Mouse (Mus musculus) hindbrain, postnatal 0 days (tissue): ENCODE measurements at regions not wholly inside any gene's neighbourhood (a gene's known extent, or its start where the extent isn't known, plus 50 kb on each side); places are given as distances from the start of the nearest gene placed in this dataset.

Source experiments
- ATAC-seq: fragments of 200-750 bp; cut with Nextera tagmentation; 2 replicates; pipeline ENCODE4 v1.8.0; 2017; ENCODE audit warnings: mild to moderate bottlenecking, moderate TSS enrichment, moderate library complexity
- DNase-seq: peaks from one replicate; pipeline ENCODE4 v3.0.0-alpha.2; 2015; ENCODE audit warnings: low spot score
- H3K27ac ChIP-seq: fragments of 300-500 bp; sonication (generic); 2 replicates; pipeline ENCODE4 v1.5.1; 2014; ENCODE audit warnings: mild to moderate bottlenecking
- H3K27me3 ChIP-seq: fragments of 300-500 bp; sonication (generic); 2 replicates; pipeline ENCODE4 v1.6.1; 2014; ENCODE audit warnings: low read length, mixed read lengths; ENCODE audit not compliant: insufficient read depth
- H3K36me3 ChIP-seq: fragments of 300-500 bp; sonication (generic); 2 replicates; pipeline ENCODE4 v1.6.1; 2014; ENCODE audit warnings: low read length, mixed read lengths; ENCODE audit not compliant: insufficient read depth
- H3K4me1 ChIP-seq: fragments of 300-500 bp; sonication (generic); 2 replicates; pipeline ENCODE4 v1.6.1; 2014; ENCODE audit warnings: antibody characterized with exemption, low read length, mixed read lengths; ENCODE audit not compliant: insufficient read depth
- H3K4me2 ChIP-seq: fragments of 300-500 bp; sonication (generic); 2 replicates; pipeline ENCODE4 v1.6.1; 2014; ENCODE audit warnings: low read depth, mild to moderate bottlenecking, low read length, moderate library complexity, mixed read lengths
- H3K4me3 ChIP-seq: fragments of 300-500 bp; sonication (generic); 2 replicates; pipeline ENCODE4 v1.5.1; 2014; ENCODE audit warnings: low read length
- H3K9ac ChIP-seq: fragments of 300-500 bp; sonication (generic); replicated peaks from 2 replicates; pipeline ENCODE4 v1.6.1; 2014; ENCODE audit warnings: mild to moderate bottlenecking, low read length, moderate library complexity, mixed read lengths
- H3K9me3 ChIP-seq: fragments of 300-500 bp; sonication (generic); 2 replicates; pipeline ENCODE4 v1.6.1; 2016; ENCODE audit warnings: low read length, mixed read lengths
- CTCF ChIP-seq: IDR thresholded peaks from 2 replicates; pipeline ENCODE4 v1.5.1; 2016; ENCODE audit warnings: antibody characterized with exemption, control low read depth, low read depth
- WGBS: fragments of 180-500 bp; shearing (Covaris S2); extraction: QIAGEN DNeasy Blood & Tissue Kit; methylation state at CpG from one replicate; pipeline ENCODE4 v1.1.7; 2014; 5-methylcytosine and 5-hydroxymethylcytosine counted together

GRCm38 (mm10) chr14:120120261-120120660 is 78.0 kb upstream of the Oxgr1 start:
- Histone ChIP-seq H3K9ac (no peak overlapping the region), H3K4me3 (no peak overlapping the region), H3K9me3 (0 out of 2 replicates have a peak, but pooled peaks cover under 1% of the 10 kb centered on the region), H3K4me1 (no peaks in the 10 kb centered on the region), H3K27me3 (no peaks in the 10 kb centered on the region), H3K27ac (no peak overlapping the region), H3K4me2 (no peak overlapping the region), H3K36me3 (no peaks in the 10 kb centered on the region)
- no peak for ATAC-seq
- TF ChIP-seq CTCF, result no peak
- WGBS, result 88% methylated on average over 5 of the region's 5 CpGs
- no peak for DNase-seq

GRCm38 (mm10) chr14:120125315-120125714 is 83.1 kb upstream of the Oxgr1 start:
- H3K36me3 ChIP-seq, result no peaks in the 10 kb centered on the region
- 0 out of 2 replicates have a peak, but pooled peaks cover 3% of the 10 kb centered on the region for H3K9me3 ChIP-seq
- ATAC-seq, result no peak
- no peak for DNase-seq
- no peak overlapping the region for H3K27ac ChIP-seq
- 95% methylated on average over 5 of the region's 5 CpGs for WGBS
- H3K4me1 ChIP-seq, result no peaks in the 10 kb centered on the region
- TF ChIP-seq CTCF, result no peak
- no peak overlapping the region for H3K9ac ChIP-seq
- H3K27me3 ChIP-seq, result no peaks in the 10 kb centered on the region
- H3K4me3 ChIP-seq, result no peak overlapping the region
- H3K4me2 ChIP-seq, result no peak overlapping the region

- TF ChIP-seq CTCF, result no peak
- H3K27ac ChIP-seq, result no peak overlapping the region
- H3K4me1 ChIP-seq, result no peaks in the 10 kb centered on the region
- ATAC-seq, result no peak
- H3K27me3 ChIP-seq, result no peaks in the 10 kb centered on the region
- DNase-seq, result no peak
- no peak overlapping the region for H3K4me2 ChIP-seq
- no peak overlapping the region for H3K4me3 ChIP-seq
- H3K9ac ChIP-seq, result no peak overlapping the region
- H3K9me3 ChIP-seq, result 0 out of 2 replicates have a peak, but pooled peaks cover 3% of the 10 kb centered on the region
- WGBS, result 84% methylated on average over 5 of the region's 5 CpGs
- no peaks in the 10 kb centered on the region for H3K36me3 ChIP-seq
Observed at GRCm38 (mm10) chr14:120127481-120127880, 85.2 kb upstream of the Oxgr1 start.

- Histone ChIP-seq H3K27ac (no peak overlapping the region), H3K4me1 (no peaks in the 10 kb centered on the region), H3K9me3 (no peaks in the 10 kb centered on the region), H3K9ac (no peak overlapping the region), H3K36me3 (no peaks in the 10 kb centered on the region), H3K4me3 (no peak overlapping the region), H3K4me2 (no peak overlapping the region), H3K27me3 (no peaks in the 10 kb centered on the region)
- TF ChIP-seq CTCF, result no peak
- DNase-seq (no peak), ATAC-seq (no peak)
- 82% methylated on average over 6 of the region's 6 CpGs for WGBS
Observed at GRCm38 (mm10) chr14:120134346-120135008, 92.2 kb upstream of the Oxgr1 start.

- ATAC-seq, result no peak
- no peaks in the 10 kb centered on the region for H3K27me3 ChIP-seq
- no peaks in the 10 kb centered on the region for H3K4me1 ChIP-seq
- H3K36me3 ChIP-seq, result no peaks in the 10 kb centered on the region
- no peak overlapping the region for H3K4me2 ChIP-seq
- TF ChIP-seq CTCF, result no peak
- WGBS, result 62% methylated on average over 5 of the region's 5 CpGs
- no peak overlapping the region for H3K9ac ChIP-seq
- no peak overlapping the region for H3K27ac ChIP-seq
- H3K9me3 ChIP-seq, result no peaks in the 10 kb centered on the region
- no peak for DNase-seq
- H3K4me3 ChIP-seq, result no peak overlapping the region
Observed at GRCm38 (mm10) chr14:120135198-120135597, 93.0 kb upstream of the Oxgr1 start.

GRCm38 (mm10) chr14:120136736-120137135 is 94.5 kb upstream of the Oxgr1 start:
- H3K4me2 ChIP-seq, result no peak overlapping the region
- no peaks in the 10 kb centered on the region for H3K27me3 ChIP-seq
- ATAC-seq, result no peak
- H3K4me3 ChIP-seq, result no peak overlapping the region
- H3K4me1 ChIP-seq, result no peaks in the 10 kb centered on the region
- H3K9me3 ChIP-seq, result no peaks in the 10 kb centered on the region
- no peak for TF ChIP-seq CTCF
- no peak overlapping the region for H3K9ac ChIP-seq
- WGBS, result 82% methylated on average over 8 of the region's 8 CpGs
- H3K27ac ChIP-seq, result no peak overlapping the region
- DNase-seq, result no peak
- no peaks in the 10 kb centered on the region for H3K36me3 ChIP-seq

GRCm38 (mm10) chr14:120137680-120138136 is 95.5 kb upstream of the Oxgr1 start:
- Histone ChIP-seq H3K9ac (no peak overlapping the region), H3K27ac (0 out of 2 replicates have a peak overlapping the region, but pooled peaks have one; percentile 34), H3K27me3 (no peaks in the 10 kb centered on the region), H3K4me3 (peak overlapping the region; percentile 18; the same call in 1 of the 2 replicates), H3K36me3 (no peaks in the 10 kb centered on the region), H3K4me2 (peak overlapping the region; percentile 44), H3K9me3 (no peaks in the 10 kb centered on the region), H3K4me1 (no peaks in the 10 kb centered on the region)
- peak; percentile 90 for ATAC-seq
- DNase-seq, result peak; percentile 95
- 1% methylated on average over 21 of the region's 21 CpGs for WGBS
- peak; percentile 89 for TF ChIP-seq CTCF
